Mouse (Mus musculus): ENCODE measurements around the gene C9orf72.

C9orf72 gene

DNA sequence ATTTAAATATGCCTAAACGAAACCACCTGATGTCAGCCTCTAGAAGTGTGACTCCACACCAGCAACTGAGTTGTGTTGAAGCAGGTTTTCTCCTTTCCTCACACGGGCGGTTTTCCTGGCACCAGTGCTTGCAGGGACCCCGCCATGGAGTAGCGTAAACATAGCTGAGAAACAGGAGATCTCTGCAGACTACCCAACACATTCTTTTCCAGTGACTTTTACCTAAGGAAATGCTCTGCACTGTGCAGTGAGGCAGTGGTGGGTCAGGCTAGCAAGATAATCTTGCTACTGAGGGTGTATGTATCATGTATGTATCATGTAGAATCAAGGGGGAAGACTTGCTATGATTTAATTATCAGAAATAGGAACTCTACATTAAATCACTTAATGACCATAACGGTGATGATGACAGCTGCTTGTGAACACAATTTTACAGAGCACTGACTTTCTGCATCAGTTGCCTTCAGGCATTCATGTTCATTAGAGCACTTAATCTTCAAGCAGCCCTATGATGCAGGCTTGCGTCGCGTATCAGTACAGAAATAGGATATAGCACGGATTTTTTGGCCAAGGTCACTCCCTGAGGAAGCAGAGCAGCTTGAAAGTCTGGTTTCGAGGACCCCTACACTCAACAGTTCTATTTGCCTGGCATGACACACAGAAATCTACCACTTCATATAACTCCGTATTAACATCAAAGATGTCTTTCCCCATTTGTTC lies 47.9 kb downstream of the C9orf72 start:
- DNase-seq (ENCODE audit: low read depth, low spot score): no peak

- peak; percentile 11 for DNase-seq (ENCODE audit: low read depth, low spot score)
These were observed 50.4 kb downstream of the C9orf72 start for GRCm38 (mm10) chr4:35175566-35175965.

- DNase-seq (ENCODE audit: low read depth, low spot score): no peak
These were observed 52.4 kb downstream of the C9orf72 start for GRCm38 (mm10) chr4:35173551-35173950.

DNA sequence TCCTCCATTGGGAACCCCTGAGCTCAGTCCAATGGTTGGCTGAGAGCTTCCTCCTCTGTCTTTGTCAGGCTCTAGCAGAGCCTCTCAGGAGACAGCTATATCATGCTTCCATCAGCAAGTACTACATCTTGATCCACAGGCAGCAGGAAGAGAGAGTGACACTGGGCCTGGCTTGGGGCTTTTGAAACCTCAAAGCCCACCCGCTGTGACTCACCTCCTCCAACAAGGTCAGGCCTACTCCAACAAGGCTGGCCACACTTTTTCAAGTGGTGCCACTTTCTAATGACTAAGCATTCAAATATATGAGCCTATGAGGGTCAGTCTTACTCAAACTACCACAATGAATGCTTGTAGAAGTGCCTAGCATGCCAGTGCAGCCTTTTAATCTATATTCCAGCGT lies 53.5 kb downstream of the C9orf72 start:
- peak; percentile 21 for DNase-seq (ENCODE audit: low read depth, low spot score)

DNA sequence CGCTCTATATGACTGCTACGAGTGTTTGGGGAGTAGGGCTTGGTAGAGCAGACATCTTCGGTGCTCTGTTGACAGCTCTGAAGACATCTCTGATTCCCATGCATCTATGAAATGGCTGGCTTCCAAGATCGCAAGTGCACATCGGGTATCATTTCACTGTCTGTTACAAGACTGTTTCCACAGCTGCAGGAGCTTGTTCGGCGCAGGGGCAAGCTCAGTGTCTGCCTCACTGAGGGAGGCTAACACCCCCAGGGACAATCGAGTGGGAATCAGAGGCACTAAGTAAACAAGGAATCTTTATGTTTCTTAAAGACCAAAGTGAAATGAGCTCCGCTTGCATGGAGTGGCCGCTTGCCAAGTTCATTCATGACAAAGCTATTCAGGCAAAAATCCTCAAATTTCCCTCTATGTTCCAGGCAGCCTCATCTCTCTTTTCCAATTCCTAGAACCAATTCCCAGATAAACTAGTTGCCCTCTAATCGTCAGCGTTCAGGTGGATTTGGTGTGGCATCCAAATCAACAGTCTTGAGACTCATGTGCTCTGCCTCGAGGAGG lies 56.3 kb downstream of the C9orf72 start:
- no peak for DNase-seq (ENCODE audit: low read depth, low spot score)

DNA sequence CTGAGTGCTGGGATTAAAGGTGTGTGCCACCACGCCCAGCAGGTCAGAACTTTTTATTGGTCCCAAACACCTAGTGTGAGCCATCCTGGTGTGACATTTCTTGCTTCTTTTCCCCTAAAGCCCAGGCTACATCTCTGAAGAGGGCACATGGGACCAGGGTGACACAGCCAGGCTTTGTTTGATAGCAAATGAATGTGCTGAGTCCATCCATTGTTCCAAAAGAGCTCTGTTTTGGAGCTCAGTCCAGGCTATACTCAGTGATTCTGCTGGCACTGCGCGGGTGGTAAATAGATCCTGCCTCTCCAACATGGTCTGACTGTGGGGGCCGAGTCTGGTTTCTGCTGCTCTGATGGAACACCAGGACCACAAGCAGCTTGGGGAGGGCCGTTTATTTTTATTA lies 58.1 kb downstream of the C9orf72 start:
- DNase-seq (ENCODE audit: low read depth, low spot score): no peak

DNA sequence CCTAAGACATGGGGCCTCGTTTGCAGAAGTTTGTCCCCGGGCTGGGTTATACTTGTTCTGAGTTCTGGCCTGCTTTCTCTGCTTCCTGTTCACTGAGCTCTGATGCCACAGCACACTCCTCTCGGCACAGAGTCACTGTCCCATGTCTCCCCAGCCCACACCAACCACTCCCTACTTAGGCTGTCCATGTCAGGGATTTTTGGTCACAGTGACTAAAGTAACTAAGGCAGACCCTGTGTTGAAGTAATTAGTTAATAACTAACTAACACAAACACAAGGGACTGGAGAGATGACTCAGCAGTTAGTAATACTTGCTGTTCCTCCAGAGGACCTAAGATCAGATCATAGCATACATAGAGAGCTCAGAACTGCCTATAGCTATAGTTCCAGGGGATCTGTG lies 60.0 kb downstream of the C9orf72 start:
- DNase-seq (ENCODE audit: low read depth, low spot score): no peak

DNA sequence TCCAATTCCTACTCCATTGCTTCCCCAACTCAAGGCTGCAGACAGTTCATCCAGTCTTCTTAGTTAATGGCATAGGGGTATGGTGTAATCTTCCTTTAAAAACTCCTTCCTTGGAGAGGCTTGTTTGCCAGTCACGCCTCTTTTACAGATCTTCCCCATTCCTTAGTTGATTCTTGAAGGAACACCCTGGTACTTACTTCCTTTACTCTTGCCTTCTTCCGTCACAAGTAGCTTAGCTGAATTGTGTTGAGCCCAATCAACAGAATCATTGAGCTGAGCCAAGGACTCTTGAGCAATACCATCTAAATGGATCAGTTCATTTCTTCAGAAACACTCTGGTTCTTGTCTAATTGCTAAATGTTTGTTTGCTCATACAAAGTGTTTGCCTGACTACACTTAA lies 60.7 kb downstream of the C9orf72 start:
- no peak for DNase-seq (ENCODE audit: low read depth, low spot score)

GRCm38 (mm10) chr4:35157815-35158214 lies 68.2 kb downstream of the C9orf72 start:
- no peak for DNase-seq (ENCODE audit: low read depth, low spot score)

GRCm38 (mm10) chr4:35156751-35157611 lies 69.0 kb downstream of the C9orf72 start, which contains the start of gene Mob3b:
Gene Mob3b, minus strand, starts transcription at chr4:35157484.
- DNase-seq (ENCODE audit: low read depth, low spot score): peak; percentile 88

DNA sequence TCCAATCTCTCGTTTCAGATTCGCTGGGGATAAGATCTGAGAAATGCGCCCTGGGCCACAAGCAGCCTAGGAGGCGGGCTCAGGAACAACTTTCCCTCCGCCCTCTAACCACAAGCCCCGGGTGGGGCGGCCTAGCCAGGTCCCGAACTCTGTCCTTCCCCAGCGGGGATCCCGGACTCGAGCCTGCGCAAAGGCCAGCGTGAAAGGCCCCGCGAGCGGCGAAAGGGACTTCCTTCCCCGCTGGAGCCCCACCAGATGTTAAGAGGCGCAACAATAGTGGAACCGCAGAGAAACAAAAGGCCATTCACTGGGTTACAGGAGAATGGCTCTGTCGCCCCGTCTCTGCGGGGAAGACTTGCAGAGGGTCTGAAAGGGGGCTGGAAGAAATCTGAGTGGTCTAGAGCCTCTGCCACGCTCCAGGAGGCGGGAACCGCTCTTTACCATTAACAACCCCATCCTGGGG lies 69.8 kb downstream of the C9orf72 start:
- DNase-seq (ENCODE audit: low read depth, low spot score): peak; percentile 69

DNA sequence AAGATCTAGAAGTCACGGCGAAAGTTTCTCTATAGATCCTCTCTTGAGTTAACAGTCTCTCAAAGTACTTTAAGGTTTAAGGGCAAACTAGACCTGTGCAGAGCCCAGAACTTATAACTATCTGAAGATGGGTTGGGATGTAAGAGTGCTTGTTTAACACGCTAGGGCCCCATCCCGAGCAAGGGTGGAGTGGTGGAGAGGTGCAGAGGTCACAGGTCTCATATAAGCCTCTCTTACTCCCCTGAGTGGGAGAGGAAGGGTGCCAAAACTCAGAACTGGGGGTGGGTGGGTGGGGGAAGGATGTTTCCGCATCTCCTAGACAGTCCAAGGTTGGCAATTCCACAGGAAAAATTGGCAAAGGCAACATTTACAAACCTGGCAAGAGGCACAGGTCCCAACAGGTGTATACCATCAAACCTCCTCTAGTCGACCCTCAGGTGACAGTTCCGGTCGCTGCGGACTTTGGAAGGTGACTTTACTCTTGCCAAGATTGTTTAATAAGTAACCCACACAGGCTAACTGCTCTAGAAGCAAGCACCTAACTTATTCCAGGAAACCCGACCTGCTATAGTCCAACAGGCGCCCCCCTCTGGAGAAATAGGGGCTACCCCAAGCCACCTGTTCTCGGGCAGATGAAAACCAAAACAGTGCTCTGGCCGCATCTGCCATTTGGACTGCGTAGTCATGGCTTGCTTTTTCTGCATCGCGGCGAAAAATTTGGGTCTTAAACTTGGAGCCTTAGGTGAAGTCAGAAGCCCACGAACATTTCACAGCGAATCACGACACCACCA lies 70.6 kb downstream of the C9orf72 start:
- peak; percentile 69 for DNase-seq (ENCODE audit: low read depth, low spot score)

DNA sequence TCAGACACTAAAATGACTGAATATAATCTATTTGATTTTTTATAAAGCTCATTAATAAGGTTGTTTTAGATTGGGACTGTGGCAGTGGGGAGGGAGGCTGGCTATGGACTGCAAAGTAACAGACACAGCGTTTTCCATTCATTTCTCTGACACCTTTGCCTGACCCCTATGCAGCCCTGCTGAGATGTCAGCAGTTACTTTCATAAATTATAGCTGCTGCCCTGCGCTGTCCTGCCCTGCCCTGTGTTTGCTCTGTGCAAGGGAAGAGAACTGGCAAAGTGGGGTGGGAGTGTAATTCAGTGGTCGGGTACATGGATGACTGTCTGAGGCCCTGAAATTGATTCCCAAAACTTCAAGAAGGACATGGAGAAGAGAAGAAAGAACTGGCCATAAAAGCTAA lies 71.9 kb downstream of the C9orf72 start:
- DNase-seq (ENCODE audit: low read depth, low spot score): no peak

- DNase-seq (ENCODE audit: low read depth, low spot score): no peak
These were observed 74.2 kb downstream of the C9orf72 start, which contains the start of gene Ifnk for GRCm38 (mm10) chr4:35151756-35152155. Gene Ifnk, plus strand, starts transcription at chr4:35152056.

DNA sequence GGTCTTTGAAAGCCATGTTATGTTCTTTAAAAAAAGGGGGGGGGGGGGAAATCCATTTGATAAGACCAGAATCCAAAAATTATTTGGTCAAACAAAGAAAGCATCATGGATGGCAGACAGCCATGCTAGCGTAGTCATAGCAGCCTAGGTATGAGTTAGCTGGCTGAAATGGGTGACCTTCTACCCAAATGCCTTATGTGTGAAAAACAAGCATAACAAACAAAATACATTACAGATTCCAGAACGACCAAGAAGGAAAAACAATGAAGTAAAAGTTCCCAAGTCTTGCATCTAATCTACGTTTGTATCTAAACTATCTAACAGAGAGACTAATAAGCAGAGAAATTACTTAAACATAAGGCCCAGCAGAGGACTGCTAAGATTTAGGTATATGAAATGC lies 75.3 kb downstream of the C9orf72 start:
- no peak for DNase-seq (ENCODE audit: low read depth, low spot score)

GRCm38 (mm10) chr4:35148326-35148725 lies 77.6 kb downstream of the C9orf72 start:
- DNase-seq (ENCODE audit: low read depth, low spot score): no peak

DNA sequence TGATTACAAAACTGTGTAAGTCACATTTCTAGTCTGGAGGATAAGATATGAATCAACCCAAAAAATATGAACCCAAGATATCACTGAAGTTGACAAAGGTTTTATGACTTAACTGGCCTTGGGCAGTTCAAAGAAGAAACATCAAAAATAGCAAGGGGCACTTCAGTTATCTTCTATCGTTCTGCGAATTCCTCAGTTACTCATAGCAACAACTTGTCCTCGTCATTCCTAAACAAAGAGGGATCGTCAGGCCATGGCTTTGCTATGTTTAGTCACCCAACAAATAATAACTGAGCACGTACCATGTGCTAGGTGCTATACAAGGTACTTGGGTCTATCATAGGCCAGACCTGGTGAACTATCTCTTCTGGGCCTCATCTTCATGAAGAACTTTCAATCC lies 79.4 kb downstream of the C9orf72 start:
- DNase-seq (ENCODE audit: low read depth, low spot score): no peak

- no peak for DNase-seq (ENCODE audit: low read depth, low spot score)
These were observed 80.2 kb downstream of the C9orf72 start for GRCm38 (mm10) chr4:35145726-35146125.

DNA sequence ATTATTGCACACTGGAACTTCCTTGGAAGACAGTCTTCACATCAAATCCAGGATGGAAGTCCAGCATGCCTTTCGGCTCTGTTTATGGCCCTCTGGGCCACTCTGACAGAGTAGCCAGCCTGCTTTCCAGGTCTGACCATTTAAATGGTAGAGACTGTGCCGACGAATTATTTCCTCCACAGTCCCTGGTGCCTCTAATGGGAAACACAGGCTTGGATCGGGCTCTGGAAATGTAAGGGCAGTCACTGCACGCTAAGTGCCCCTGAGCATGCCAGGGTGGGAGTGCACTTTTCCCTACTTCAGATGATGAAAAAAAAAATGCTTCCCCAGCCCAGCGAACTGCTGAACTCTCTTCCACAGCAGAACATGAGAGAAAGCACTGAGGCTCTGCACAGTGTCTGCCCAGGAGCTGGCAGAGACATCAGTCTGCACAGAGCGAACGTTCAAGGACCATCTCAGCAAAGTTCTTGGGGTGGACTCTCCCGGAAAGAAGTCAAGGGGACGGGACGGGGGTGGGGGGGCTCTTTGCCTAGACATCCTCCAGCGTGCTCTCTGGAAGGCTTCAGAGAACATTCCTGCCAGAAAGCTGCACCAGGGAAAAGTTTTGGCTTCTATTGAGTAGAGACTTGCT lies 82.4 kb downstream of the C9orf72 start:
- no peak for DNase-seq (ENCODE audit: low read depth, low spot score)
